Mouse (Mus musculus): ENCODE results near the gene Onecut1. TPM values are rescaled to one million over a fixed set of nuclear protein-coding genes. Genes with fewer than 3 reads are reported as not detected.

The Onecut1 gene
- total RNA-seq, 2 experiments from 2014 or later = not detected

- ATAC-seq (ENCODE audit: poor library complexity, severe bottlenecking) = no peak
Measured at GRCm38 (mm10) chr9:74909245-74909644, 47.5 kb downstream of the Onecut1 start.

- no peak for ATAC-seq (ENCODE audit: poor library complexity, severe bottlenecking)
Measured at GRCm38 (mm10) chr9:74910226-74910759, 48.6 kb downstream of the Onecut1 start.

DNA sequence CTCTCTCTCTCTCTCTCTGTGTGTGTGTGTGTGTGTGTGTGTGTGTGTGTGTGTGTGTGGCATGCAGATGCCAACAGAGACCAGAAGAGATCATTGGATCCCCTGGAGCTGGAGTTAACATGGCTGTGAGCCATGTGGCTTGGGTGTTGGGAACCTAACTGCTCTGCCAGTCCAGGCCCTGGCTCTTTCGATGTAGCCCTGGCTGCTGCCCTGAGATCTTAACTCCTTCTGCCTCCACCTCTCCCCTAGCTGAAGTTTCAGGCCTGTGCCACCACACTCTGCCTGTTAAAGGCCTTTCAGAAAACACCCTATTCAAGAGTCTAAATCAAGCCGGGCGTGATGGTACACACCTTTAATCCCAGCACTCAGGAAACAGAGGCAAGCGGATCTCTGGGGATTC is 49.7 kb downstream of the Onecut1 start:
- no peak for ATAC-seq (ENCODE audit: poor library complexity, severe bottlenecking)

GRCm38 (mm10) chr9:74911919-74912318 is 50.2 kb downstream of the Onecut1 start:
- ATAC-seq (ENCODE audit: poor library complexity, severe bottlenecking) = no peak

DNA sequence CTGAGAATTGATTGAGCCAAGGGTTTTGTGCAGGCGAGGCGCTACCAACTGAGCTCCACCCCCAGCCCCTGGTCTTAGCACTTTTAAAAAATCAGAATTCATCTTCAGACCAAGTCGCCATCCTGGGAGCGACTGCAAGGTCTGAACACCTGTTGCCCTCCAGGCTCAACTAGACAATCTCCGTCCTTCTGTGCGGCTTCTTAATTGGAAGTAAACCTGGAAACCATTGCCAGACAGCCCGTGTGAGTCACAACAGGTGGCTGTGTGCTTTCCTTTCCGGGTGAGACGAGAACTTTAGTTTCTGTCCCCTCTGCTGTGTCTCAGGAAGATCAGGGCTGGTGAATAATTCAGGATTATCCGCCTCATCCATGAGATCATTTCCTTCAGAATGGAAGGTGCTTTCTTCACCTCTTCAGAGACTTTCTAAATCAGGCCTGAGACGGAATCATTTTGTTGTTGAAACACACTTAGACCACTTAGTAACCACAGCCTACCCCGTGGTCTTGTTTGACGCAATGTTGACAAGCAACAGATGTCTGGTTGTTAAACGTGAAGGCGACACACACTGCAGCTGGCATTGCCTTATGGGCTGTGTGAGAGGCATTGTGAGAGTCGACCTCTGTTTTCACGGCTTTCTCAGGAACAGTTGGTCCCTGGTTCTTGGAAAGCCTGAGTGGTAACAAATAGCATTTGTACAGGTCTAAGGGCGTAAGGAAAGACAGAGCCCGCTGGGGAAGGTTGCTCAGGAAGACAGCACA is 51.1 kb downstream of the Onecut1 start:
- ATAC-seq (ENCODE audit: poor library complexity, severe bottlenecking) = no peak

- ATAC-seq (ENCODE audit: poor library complexity, severe bottlenecking) = no peak
Measured at GRCm38 (mm10) chr9:74915611-74916010, 53.9 kb downstream of the Onecut1 start.

DNA sequence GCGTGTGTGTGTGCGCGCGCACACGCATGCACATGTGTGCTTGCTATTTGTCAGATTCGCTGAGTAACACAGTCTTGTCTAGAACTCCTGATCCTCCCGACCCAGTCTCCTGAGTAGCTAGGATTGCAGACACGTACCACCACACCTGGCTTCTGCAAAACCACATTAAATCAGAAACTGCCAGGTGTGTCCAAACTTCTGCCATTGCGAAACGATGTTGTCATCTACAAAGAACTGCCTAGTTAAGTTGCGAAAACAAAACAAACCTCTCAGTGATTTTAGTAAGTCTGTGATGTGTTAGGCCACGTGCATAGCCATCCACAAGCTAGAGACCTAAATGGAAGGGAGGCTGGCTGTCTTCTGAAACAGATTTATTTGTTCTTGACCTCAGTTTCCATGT is 58.7 kb downstream of the Onecut1 start:
- ATAC-seq (ENCODE audit: poor library complexity, severe bottlenecking) = no peak; the same call in 1 of the 2 replicates

DNA sequence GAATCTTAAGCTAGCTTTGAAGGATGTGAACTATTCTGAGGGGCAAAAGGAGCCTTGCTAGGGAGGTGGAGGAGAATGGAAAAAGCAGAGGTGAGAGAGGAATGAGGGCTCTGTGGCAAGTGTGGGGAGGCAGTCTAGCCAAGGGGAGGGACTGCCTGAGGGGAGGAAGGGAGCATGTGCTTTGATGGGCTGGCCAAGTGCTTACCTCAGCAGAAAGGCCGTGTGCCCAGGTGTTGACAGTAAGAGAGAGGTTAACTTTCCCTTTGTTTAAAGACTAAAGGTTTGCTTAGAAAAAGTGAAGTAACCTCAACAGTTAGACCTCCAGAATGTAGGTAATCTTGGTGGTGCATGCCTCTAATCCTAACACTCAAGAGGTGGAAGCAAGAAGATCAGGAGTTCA is 59.7 kb downstream of the Onecut1 start:
- no peak for ATAC-seq (ENCODE audit: poor library complexity, severe bottlenecking)

DNA sequence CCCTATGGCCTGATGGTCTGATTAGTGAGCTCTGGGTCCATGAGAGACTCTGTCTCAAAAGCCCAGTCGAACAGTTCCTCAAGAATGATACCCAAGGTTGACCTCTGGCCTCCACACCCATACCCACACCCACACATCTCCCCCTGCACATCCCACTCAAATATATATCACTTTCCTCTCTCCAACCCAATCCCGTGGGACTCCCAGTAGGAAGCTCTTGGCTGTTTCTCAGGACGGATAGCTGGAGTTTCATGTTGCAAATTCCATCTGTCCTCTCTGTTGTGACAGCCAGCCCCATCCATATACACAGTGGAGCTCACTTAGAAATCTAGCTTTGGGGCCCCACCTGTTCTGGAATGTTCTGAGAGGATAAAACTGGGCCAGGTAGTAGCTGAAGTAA is 61.2 kb downstream of the Onecut1 start:
- no peak for ATAC-seq (ENCODE audit: poor library complexity, severe bottlenecking)

DNA sequence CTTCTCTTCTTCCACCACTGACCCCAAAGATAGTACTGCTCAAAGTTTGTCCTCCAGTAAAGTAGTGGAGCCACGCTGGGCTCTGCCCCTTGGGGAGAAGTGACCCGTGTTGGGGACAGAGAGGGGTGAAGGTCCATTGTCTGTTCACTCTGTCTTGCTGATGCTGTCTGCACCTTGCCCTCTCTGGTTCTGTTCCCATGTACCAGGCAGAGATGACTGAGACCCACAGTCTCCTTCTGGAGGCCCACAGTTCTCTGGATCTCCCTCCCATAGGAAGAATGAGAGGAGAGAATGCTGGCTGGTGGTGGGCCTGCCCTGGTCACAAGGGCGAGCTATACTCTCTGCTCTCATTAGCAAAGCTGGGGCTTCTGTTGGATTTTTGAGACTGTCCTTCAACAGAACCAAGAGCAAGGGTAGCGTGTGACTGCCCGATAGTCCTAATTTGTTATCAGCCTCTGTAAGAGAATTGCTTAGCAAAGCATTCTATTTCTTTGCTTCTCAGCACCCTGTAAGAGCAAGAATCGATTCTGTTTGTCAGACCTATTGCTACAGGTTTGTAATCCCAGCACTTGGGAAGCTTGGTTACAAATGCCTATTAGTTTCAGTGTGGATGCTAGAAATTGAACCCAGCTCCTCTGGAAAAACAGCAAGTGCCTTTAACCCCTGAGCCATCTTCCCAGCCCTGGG is 61.7 kb downstream of the Onecut1 start:
- ATAC-seq (ENCODE audit: poor library complexity, severe bottlenecking) = no peak

GRCm38 (mm10) chr9:74925220-74925769 is 63.6 kb downstream of the Onecut1 start:
- ATAC-seq (ENCODE audit: poor library complexity, severe bottlenecking) = no peak

DNA sequence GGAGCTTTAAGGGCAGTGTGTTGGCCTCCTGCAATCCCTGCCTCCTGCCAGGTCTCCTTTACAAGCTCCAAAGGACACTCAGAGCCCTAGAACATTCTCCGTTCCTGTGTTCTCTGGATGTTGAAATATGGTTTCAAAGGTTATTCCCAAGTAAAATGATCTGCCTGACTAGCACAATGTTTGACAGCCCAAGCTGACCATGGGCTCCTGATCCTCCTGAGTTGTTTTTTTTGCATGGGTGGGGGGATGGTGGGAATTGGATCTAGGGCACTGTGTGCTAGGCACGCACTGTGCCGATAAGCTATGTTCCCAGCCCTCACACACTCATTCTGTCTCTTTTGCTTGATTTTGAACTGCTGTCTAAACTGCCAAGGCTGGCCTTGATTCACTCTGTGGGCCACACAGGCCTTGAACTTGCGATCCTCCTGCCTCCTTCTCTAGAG is 68.3 kb downstream of the Onecut1 start:
- ATAC-seq (ENCODE audit: poor library complexity, severe bottlenecking) = no peak

DNA sequence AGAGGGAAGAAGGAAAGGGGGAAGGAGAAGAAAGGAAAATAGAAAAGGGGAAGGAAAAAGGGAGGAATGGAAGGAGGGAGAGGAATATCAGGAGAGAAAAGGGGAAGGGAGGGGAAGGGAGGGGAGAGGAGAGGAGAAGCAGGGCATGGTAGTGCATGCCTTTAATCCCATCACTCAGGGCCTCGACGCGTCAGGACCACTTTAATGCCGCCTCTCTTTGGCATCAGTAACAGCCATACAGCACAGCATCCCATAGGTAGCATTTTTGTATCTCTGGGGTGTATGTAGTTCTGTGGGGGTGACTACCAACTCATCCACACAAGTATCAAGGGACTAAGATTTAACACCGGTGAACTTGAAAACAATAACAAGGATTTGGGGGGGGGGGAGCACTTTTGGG is 68.9 kb downstream of the Onecut1 start:
- ATAC-seq (ENCODE audit: poor library complexity, severe bottlenecking) = no peak

DNA sequence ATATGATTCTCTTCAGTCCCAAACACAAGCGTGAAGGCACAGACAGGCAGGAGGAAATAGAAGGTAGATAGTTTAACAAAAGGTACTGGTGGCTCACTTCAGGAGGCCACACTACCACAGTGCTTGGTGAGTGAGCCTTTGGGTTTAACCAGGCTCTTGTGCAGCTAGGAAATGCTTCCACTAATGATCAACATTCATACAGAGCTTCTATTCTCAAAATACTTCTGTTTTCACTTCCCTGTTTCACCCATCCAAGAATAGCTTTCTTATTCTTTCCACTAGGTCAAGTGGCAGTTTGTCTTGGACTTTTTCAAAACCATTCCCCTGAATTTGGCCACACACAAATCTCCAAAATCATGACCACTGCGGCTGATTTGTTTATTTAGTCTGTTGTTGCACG is 73.6 kb downstream of the Onecut1 start:
- peak; percentile 75 for ATAC-seq (ENCODE audit: poor library complexity, severe bottlenecking)

DNA sequence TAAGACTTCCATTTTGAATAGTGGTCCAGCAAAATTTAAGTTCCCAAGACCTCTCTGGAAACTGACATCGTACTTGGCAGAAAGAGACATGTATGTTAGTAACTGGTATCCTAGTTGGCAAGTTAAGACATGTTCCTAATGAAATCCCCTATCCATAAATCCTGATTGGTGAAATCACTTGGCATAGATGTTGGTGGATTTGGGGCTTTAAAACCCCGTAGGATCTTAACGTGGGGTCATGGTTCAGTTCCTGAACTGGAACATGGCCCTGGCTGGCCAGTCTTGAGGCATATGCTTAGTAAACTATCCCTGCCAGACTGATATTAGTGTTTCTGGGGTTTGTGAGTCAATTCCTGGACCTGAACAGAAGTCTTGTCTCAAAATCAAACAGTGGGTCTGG is 76.0 kb downstream of the Onecut1 start:
- no peak for ATAC-seq (ENCODE audit: poor library complexity, severe bottlenecking)

DNA sequence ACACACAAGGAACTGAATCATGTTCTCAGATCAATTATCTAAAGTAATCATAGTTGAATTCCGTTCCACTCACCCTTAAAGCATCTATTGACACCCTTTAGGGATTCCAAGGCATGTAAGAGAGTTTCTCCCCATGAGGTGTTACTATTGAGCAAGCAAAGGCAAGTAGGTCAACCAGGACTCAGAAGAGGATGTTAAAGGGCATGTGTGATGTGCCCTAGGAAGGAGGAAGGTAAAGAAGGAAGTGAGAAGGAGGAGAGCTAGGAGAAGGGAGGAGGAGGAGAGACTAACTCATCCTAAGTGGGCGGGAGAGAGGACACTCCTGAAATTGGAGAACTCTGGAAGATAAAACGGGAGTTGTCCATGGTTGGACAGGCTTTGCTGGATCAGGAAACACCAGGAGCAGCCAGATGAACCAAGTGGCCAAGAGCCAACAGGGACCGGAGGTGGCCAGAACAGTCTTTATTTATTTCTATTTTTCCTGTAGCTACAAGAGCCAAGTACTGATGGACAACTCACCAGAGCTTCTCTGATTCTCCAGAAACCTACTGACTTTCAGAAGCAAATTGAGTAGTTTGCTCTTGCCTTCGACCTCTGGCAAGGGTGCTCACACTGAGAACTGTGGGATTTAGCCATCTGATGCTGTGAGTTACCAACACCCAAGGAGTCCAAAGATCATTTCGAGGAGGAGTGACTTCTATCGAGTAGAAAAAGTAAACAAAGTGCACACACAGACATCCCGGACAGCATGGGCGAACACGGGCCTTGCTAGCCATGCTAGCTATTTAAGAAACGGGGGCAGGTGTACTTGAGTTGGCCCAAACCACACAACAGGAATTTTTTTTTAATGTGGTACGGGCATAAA is 77.2 kb downstream of the Onecut1 start:
- ATAC-seq (ENCODE audit: poor library complexity, severe bottlenecking) = peak; percentile 88

Other genes starting within 250 kb of the Onecut1 start
- 11.8 and 14.1 TPM in 2 replicates for gene Fam214a, start 91.0 kb downstream of the Onecut1 start, total RNA-seq (2015)
- 9.3 and 10.5 TPM in 2 replicates for gene Fam214a, start 91.0 kb downstream of the Onecut1 start, total RNA-seq (2017)
- 134 and 149 TPM in 2 replicates for gene Arpp19, start 175.7 kb downstream of the Onecut1 start, total RNA-seq (2015)
- gene Arpp19, start 175.7 kb downstream of the Onecut1 start, total RNA-seq (2017) = 114 and 153 TPM in 2 replicates
- gene Myo5a, start 209.1 kb downstream of the Onecut1 start, total RNA-seq (2015) = 119 and 122 TPM in 2 replicates
- gene Myo5a, start 209.1 kb downstream of the Onecut1 start, total RNA-seq (2017) = 168 and 226 TPM in 2 replicates

All from megakaryocyte, adult 5-6 weeks (primary cell).